Mouse (Mus musculus) heart, embryonic 10.5 days (tissue): ENCODE measurements at regions not wholly inside any gene's neighbourhood (a gene's known extent, or its start where the extent isn't known, plus 50 kb on each side); places are given as distances from the start of the nearest gene placed in this dataset.

ENCODE experiments used
- DNase-seq: peaks from one replicate; pipeline ENCODE4 v3.0.0-alpha.2; 2017; ENCODE audit warnings: low spot score
- H3K27ac ChIP-seq: fragments of 300-500 bp; sonication (generic); 2 replicates; pipeline ENCODE4 v1.5.1; 2016; ENCODE audit warnings: mild to moderate bottlenecking
- H3K27me3 ChIP-seq: fragments of 300-500 bp; sonication (generic); 2 replicates; pipeline ENCODE4 v1.6.1; 2016; ENCODE audit warnings: mild to moderate bottlenecking; ENCODE audit not compliant: poor library complexity, insufficient read depth, severe bottlenecking
- H3K36me3 ChIP-seq: fragments of 300-500 bp; sonication (generic); 2 replicates; pipeline ENCODE4 v1.6.1; 2016; ENCODE audit warnings: mild to moderate bottlenecking, moderate library complexity
- H3K4me1 ChIP-seq: fragments of 300-500 bp; sonication (generic); 2 replicates; pipeline ENCODE4 v1.6.1; 2016; ENCODE audit warnings: mild to moderate bottlenecking
- H3K4me3 ChIP-seq: fragments of 300-500 bp; sonication (generic); 2 replicates; pipeline ENCODE4 v1.5.1; 2016; ENCODE audit warnings: mild to moderate bottlenecking, moderate library complexity
- H3K9me3 ChIP-seq: fragments of 300-500 bp; sonication (generic); 2 replicates; pipeline ENCODE4 v1.6.1; 2016; ENCODE audit warnings: mild to moderate bottlenecking, moderate library complexity
- WGBS: fragments of 180-500 bp; shearing (Covaris S2); methylation state at CpG from one replicate; pipeline ENCODE4 v1.1.7; 2016; 5-methylcytosine and 5-hydroxymethylcytosine counted together

DNA sequence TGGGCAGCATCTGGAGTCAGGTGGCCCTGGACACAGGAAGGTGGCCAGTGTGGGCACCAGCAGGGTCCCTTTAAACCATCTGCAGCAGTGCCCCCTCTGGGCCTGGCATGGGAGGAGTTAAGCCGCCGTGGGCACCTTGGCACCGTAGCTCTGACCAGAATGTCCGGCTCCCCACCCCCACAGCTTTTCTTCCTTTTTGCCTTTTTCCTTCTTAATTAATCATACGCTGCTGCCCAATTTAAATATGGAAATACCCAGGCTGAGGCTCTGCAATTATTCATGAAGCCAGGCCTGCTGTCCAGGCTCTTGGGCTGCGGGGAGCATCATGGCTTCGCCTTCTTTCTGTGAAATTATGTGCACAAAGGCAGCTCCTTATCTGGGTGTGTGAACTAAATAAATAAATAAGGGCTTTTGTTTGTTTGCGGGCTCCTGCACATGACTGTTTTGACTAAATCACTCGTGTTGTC, 70.6 kb upstream of the Wnt7b start:
- Histone ChIP-seq H3K27me3 (peaks cover 100% of the 10 kb centered on the region), H3K9me3 (no peaks in the 10 kb centered on the region), H3K4me3 (no peak overlapping the region), H3K27ac (no peak overlapping the region), H3K4me1 (peaks cover 13% of the 10 kb centered on the region), H3K36me3 (no peaks in the 10 kb centered on the region)
- 79% methylated on average over 9 of the region's 9 CpGs for WGBS
- no peak for DNase-seq

DNA sequence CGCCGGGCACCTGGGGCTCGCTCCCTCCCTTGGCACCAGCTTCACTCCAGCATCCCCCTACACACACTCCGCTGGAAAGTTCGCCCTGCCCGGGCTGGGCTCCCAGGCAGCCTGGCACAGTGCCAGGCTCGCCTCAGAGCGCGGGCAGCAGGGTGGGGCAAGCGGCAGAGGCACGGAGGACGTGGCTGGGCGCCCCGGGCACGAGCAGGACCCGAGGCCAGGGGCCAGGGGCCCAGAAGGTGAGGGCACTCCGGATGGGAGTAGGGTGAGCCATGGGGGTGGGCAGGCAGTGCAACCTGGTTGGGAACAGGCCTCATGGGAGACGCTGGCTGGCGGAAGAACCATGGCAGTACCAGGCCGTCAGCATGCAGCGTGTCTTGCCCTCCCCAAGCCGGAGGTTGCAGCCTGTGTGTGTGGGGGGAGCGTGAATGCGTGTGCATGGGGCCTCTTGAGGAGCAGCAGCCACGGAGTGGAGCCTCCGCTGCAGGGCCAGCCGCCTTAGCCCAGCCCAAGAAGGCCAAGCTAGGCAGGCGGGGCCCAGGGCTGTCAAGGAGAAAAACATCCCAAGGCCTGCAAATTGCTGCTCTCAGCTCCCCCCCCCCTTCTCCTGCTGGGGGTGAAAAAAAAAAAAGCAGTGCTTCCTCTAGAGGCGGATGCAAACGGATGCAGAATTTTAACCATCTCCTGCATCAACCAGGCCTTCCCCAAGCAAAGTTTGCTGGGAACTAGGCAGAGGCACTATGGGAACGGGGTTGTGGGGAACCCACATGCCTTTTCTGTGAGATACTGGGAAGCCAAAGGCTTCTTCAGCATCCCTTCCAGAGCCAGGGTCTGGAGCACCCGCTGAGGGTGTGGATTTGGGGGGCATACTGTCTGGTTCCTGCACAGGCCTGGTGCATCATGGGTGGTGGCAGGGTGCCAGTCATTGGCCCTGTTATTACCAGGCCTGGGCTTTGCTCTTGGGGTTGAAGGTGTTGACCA, 71.4 kb upstream of the Wnt7b start:
- 53% methylated on average over 32 of the region's 32 CpGs for WGBS
- Histone ChIP-seq H3K36me3 (no peaks in the 10 kb centered on the region), H3K4me1 (peaks cover 13% of the 10 kb centered on the region), H3K27me3 (peaks cover 100% of the 10 kb centered on the region), H3K9me3 (no peaks in the 10 kb centered on the region), H3K4me3 (peak overlapping the region; percentile 10; the same call in 1 of the 2 replicates), H3K27ac (peak overlapping the region; percentile 68)
- no peak for DNase-seq

DNA sequence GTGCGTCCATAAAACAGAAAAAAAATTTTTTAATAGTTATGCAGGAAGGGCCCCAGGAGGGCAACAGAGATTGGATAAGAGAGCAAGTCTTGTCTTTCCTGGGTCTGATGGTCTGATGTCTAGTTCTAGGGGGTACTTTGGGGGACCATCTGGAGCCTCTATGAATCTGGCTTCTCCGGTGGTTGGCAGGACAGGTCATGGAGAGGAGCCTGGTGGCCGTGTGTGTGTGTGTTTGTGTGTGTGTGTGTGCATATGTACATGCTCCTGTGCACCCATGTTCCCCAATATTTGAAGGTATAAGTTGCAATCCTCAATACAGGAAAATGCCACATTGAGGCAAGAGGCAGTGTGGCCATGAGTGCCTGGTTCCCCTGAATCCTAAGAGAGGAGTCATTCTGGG, 72.5 kb upstream of the Wnt7b start:
- Histone ChIP-seq H3K27me3 (peaks cover 100% of the 10 kb centered on the region), H3K27ac (no peak overlapping the region), H3K9me3 (no peaks in the 10 kb centered on the region), H3K4me3 (no peak overlapping the region), H3K4me1 (peaks cover 13% of the 10 kb centered on the region), H3K36me3 (no peaks in the 10 kb centered on the region)
- DNase-seq, result no peak
- whole genome bisulfite sequencing, result 85% methylated on average over 3 of the region's 3 CpGs

DNA sequence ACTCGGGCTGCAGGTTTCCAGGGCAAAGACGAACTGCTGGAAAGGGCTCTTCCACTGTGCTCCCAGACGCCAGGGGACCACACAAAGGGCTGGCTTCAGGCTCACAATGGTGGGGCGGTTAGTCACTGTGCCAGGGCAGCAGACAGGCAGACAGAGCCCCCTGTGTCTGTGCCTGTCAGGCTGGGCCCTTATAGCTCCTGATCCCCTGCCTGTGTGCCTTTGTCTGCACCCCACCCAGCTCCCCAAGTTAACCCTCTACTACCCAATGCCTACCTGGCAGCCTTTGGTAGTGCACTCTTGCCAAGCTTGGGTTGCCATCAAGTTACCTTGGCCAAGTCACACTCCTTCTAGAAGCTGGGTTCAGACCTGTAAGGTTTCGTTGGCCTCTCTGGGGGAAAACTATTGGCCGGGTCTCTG, 73.5 kb upstream of the Wnt7b start:
- no peak overlapping the region for H3K4me3 ChIP-seq
- no peaks in the 10 kb centered on the region for H3K9me3 ChIP-seq
- no peaks in the 10 kb centered on the region for H3K36me3 ChIP-seq
- H3K27ac ChIP-seq, result no peak overlapping the region
- peaks cover 16% of the 10 kb centered on the region for H3K4me1 ChIP-seq
- DNase-seq, result no peak
- H3K27me3 ChIP-seq, result peaks cover 100% of the 10 kb centered on the region
- 48% methylated on average over 6 of the region's 6 CpGs for WGBS

DNA sequence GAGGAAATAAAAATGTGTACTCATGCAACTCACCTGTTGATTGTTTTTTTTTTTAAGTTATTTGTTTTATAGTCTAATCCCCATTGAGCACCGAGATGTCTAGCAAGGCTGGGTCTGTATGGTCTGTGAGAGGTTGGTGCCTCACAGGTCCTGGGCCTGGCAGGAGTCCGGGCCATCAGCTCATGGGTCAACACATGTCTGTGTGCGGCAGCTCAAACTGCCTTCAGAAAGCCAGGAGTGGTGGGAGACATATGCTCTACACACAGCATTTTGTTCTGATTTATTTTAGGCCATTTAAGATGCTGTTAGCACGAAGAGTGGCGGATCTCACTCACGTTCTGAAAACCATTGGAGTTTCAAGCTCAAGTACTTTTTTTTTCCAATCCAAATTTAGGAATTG, 74.6 kb upstream of the Wnt7b start:
- Histone ChIP-seq H3K27me3 (peaks cover 100% of the 10 kb centered on the region), H3K4me3 (no peak overlapping the region), H3K27ac (no peak overlapping the region), H3K9me3 (no peaks in the 10 kb centered on the region), H3K36me3 (no peaks in the 10 kb centered on the region), H3K4me1 (peaks cover 19% of the 10 kb centered on the region)
- DNase-seq, result no peak
- 80% methylated on average over 6 of the region's 6 CpGs for WGBS

DNA sequence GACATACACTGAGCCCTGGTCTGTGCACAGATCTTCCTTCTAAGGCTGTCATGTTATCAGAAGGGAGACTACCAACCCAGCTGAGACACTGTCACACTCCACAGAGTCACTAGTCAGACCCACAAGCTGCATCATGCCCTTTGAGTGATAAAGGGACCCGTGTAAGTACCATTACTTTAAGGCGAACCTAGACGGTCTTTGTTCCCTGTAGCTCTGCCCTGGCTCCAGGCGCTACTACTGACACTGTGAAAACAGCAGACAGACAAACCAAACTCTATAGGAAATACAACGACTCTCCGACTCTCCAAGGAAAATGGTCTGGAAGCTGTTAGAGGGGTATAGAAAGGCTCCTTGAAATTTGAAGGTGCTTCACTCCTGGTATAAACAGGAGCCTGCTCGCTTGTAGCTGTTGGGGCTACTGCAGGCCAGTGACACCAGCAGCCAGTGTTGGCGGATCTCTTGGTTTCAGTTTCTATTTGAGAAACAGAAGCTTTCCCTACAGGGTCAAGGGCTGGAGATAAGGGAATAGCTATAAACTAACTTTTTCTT, 75.2 kb upstream of the Wnt7b start:
- 63% methylated on average over 8 of the region's 8 CpGs for whole genome bisulfite sequencing
- Histone ChIP-seq H3K36me3 (no peaks in the 10 kb centered on the region), H3K27ac (no peak overlapping the region), H3K4me1 (peaks cover 19% of the 10 kb centered on the region), H3K4me3 (no peak overlapping the region), H3K9me3 (no peaks in the 10 kb centered on the region), H3K27me3 (peaks cover 100% of the 10 kb centered on the region)
- no peak for DNase-seq

DNA sequence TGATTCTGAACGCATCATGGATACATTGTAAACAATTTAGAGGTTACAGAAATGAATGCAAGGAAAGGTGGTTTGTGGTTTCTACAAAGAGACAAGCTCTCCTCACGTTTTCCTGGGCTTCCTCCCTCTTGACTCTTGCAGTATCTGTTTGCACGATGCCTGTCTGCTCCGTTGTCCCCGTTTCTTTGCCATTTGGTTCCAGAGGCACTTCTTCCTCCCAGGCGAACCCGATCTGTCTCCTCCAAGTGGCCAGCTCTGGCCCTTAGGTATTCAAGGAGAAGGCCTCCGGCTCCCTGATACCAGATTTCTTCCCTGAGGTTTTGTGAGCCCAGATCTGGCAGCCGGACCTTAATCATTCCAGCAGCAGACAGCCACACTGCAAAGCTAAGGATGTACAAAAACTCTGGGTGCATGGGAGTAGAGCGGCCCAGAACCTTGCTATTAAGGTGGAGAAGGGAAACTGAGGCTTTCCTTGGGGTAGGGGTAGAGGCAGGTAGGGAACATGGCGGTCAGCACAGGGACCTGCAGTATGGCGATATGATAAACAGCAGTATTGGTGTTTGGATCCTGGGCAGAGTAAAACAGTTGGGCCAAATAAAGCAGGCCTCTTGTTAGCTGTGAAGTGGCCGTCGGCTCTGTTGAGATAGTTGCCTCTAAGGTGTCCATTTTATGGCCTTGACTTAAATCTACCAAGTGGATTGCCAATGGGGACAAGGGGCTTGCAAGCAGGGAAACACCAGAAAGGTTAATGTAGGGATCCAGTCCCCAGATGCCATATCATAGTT, 76.0 kb upstream of the Wnt7b start:
- H3K9me3 ChIP-seq, result no peaks in the 10 kb centered on the region
- peaks cover 16% of the 10 kb centered on the region for H3K4me1 ChIP-seq
- no peaks in the 10 kb centered on the region for H3K36me3 ChIP-seq
- no peak overlapping the region for H3K4me3 ChIP-seq
- no peak overlapping the region for H3K27ac ChIP-seq
- WGBS, result 68% methylated on average over 14 of the region's 14 CpGs
- peaks cover 100% of the 10 kb centered on the region for H3K27me3 ChIP-seq
- DNase-seq, result no peak

DNA sequence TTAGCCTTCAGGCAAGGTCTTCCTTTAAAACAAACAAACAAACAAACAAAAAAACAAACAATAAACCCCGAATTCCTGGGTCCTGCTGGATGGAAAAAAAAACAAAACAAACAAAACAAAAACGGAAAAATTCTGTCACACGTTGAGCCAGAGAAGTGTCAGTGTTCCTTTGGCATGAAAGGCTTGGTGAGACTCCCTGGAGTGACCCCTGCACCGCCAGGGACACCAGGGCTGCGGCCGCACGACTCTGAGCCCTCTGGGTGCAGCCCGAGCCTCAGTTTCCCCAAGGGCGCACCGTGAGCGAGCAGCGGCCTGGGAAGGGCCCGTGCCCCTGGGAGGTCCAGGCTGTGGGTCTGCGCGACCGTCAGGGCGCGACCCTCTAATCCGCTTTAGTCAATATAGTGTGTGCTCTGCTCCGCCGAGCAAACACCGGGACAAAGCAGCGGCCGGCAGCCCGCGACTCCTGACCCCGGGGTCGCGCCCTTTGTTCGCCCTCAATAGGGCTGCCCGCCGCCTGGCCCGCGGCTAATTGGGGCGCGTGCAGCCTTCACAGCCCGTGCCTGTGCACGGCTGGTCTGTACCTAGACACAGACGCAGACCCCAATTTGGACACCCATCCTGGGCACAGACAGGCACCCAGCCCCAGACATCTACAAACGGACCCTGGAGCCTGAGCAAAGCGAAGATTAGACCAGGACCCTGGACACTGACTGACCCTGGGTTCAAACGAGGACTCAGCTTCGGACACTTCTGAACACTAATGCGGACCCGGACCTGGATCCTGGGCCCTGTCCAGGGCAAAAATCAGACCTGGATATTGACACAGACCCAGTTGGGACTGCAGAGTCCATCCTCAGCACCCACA, 74.0 kb upstream of the Ppara start:
- WGBS, result 14% methylated on average over 44 of the region's 45 CpGs
- Histone ChIP-seq H3K4me3 (peak overlapping the region; percentile 43), H3K36me3 (no peaks in the 10 kb centered on the region), H3K9me3 (no peaks in the 10 kb centered on the region), H3K27me3 (peaks cover 97% of the 10 kb centered on the region), H3K27ac (no peak overlapping the region), H3K4me1 (peaks cover 6% of the 10 kb centered on the region)
- DNase-seq, result no peak

DNA sequence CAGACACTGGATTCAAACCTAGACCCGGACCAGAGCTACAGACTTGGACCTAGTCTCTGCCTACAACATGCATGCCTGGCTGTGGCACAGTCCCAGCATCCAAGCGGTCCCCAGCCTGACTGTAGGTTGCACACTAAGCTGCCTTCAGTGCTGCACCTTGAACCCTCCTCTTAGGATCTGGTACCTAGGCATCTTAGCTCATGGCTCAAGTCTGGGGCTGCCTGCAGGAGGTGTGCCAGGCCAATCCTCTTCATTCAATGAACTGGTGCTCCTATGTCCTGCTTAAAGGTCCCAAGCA, 73.4 kb upstream of the Ppara start:
- peaks cover 95% of the 10 kb centered on the region for H3K27me3 ChIP-seq
- no peaks in the 10 kb centered on the region for H3K36me3 ChIP-seq
- H3K4me3 ChIP-seq, result no peak overlapping the region
- H3K27ac ChIP-seq, result no peak overlapping the region
- 77% methylated on average over 2 of the region's 2 CpGs for WGBS
- H3K4me1 ChIP-seq, result peaks cover 6% of the 10 kb centered on the region
- H3K9me3 ChIP-seq, result no peaks in the 10 kb centered on the region
- no peak for DNase-seq

DNA sequence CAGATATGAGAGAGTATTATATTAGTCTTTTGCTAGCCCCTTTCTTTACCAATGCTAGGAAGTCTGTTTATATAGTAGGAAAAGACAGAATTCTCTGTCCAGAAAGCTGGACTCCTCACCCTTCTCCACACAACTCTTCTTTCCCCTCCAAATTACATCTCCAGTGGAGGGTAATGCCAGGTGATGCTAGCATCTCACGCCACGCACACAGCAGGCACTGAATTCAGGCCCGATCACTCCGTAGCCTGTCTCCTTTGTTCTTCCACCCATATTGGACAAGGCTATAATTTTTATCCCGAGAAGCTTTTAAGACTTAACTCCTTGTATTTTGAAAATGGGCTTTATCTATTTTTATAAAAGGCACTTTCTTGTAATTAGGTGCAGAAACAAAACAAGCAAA, 73.0 kb upstream of the Ppara start:
- Histone ChIP-seq H3K27me3 (peaks cover 95% of the 10 kb centered on the region), H3K36me3 (no peaks in the 10 kb centered on the region), H3K4me1 (peaks cover 6% of the 10 kb centered on the region), H3K27ac (no peak overlapping the region), H3K4me3 (no peak overlapping the region), H3K9me3 (no peaks in the 10 kb centered on the region)
- no peak for DNase-seq
- 86% methylated on average over 5 of the region's 5 CpGs for WGBS

DNA sequence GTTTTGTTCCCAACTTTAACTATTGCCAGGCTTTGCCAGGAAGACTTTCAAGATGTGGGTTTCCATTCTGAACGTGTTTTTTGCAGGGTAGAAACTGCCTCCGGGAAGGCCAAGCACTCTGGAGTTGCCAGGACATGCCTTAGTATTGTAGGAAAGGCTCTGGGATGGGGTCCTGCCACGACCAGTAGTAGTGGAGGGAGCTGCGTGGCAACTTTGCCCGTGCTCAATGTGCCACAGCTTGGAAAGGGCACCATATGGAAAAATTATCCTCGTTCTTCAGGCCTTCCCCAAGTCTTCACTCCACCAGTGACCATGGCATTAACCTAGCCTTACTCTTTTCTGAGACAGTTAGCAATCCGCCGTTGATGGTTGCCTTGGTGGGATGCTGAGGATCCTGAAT, 72.5 kb upstream of the Ppara start:
- Histone ChIP-seq H3K36me3 (no peaks in the 10 kb centered on the region), H3K27ac (no peak overlapping the region), H3K9me3 (no peaks in the 10 kb centered on the region), H3K4me1 (peaks cover 6% of the 10 kb centered on the region), H3K27me3 (peaks cover 94% of the 10 kb centered on the region), H3K4me3 (no peak overlapping the region)
- WGBS, result 84% methylated on average over 8 of the region's 8 CpGs
- DNase-seq, result no peak

DNA sequence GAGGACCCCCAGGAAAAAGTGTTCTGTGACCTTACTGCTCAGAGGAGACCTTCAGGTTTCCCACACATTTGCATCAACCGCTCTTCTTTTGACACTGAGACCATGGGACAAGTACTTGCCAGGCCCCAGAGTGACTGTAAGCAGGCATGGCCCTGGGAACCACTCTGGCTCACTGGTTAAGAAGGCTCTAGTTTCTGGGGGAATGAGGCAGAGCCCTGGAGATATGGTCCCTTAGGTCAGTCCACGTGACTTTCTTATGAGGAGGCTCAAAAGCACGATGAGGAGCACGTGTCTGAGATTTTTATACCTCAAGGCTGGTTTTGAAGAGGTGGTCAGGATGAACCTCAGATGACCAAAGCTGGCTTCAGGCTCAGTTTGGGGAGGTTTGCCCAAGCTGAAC, 72.1 kb upstream of the Ppara start:
- 90% methylated on average over 4 of the region's 4 CpGs for WGBS
- no peak for DNase-seq
- H3K27me3 ChIP-seq, result peaks cover 94% of the 10 kb centered on the region

More for the DNA sequence above, 72.1 kb upstream of the Ppara start:
- Histone ChIP-seq H3K36me3 (no peaks in the 10 kb centered on the region), H3K27ac (no peak overlapping the region), H3K9me3 (no peaks in the 10 kb centered on the region), H3K4me3 (no peak overlapping the region), H3K4me1 (peaks cover 6% of the 10 kb centered on the region)
